Mouse (Mus musculus): ENCODE measurements around the gene Fam240a.
A peak's percentile ranks its signal among the peaks of the same experiment; 100 is the strongest.

The Fam240a gene

DNA sequence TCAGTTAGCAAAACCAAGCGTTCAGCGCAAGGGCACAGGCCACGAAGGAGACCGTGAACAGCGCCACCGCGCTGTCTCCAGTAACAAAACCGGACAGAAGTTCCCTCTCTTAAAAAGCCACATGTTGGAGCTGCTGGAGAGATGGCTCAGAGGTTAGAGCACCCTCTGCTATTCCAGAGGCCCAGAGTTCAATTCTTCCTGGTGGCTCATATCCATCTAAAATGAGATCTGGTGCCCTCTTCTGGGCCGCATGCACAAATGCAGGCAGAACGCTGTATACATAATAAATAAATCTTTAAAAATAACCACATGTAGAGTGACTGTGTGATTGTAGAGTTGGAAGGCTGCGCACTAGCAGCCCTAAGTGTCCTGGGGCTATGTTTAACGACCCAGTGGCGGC, 27.6 kb upstream of the Fam240a start:
- DNase-seq, result peak in 1 of 2 experiments; percentile 16

DNA sequence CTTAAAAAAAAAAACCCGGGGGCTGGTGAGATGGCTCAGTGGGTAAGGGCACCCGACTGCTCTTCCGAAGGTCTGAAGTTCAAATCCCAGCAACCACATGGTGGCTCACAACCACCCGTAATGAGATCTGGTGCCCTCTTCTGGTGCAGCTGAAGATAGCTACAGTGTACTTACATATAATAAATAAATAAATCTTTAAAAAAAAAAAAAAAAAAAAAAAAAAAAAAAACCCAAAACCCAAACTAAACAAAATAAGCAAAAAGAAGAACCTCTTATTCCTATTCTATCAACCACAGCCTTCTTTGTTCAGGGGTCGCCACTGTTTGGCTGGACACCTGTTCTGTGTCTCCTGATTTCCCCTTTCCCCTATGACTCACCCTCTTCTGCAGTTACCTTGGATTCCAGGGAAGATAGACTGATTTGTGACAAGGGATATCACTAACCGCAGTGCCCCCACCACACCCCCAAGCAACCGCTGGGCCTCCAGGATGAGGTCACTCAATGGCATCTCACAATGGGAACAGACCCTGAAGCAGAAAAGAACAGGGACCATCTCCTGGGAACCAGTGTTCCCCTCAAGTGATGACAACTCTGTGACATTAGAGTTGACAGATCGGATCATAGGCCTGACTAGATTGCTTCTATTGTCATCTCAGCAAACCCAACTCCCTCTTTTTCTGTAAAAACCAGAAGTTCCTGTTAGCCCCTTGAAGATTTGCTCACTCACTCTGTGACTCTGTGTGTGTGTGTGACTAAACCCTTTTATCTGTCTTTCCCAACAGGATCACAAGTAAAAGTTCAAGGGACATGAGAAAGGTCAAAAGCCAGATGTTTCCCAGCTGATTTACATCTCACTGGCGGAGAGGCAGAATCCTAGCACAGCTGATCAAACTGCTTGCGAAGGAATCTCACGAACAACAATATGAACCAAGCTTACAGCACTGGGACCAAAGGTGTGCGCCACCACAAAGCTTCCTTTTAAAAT, 21.1 kb upstream of the Fam240a start:
- no peak for DNase-seq

DNA sequence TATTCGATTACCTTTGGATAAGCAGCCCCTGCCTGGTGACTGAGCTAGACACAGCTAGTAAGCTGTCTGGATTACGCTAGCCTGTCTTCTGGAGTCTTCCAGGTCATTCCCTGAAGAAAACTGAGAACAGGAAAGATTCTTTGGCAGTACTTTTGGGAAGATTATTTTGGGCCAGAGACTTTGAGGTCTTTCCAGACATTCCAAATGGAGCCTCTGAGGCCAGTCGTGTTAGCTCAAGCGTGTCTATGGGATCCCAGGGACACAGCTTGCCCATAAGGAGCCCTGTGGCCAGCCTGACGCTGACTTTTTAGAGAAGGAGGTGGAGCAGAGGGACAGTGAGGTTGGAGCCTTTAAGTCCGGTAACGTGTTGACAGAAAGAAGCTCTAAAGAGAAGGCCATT, 19.3 kb upstream of the Fam240a start:
- DNase-seq, result no peak

DNA sequence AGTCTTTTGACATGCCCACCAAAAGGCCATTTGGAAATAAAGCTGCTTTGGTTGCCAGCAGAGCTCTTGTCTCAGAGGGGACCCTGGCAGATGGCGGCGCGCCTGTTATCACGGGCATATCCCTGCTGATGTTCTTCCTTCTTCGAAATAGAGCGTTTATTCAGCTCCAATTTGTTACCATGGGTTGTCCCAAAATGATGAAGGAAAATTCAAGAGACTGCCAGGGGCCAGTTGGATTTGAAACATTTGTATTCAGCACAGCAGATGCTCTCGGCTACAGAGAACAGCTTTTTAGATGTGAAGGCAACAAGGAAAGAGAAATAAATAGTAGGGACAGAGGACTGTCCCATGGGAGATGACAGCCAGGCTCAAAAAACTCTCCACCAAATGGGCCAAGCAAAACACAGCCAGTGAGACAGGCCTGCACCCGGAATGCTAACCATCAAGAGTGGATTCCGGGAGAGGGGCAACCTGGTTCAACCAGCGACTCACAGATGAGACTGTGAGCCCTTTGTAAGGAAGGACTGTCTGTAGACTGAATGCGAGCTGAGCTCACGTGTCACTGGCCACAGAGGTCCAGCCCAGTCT, 17.3 kb upstream of the Fam240a start:
- no peak for DNase-seq

DNA sequence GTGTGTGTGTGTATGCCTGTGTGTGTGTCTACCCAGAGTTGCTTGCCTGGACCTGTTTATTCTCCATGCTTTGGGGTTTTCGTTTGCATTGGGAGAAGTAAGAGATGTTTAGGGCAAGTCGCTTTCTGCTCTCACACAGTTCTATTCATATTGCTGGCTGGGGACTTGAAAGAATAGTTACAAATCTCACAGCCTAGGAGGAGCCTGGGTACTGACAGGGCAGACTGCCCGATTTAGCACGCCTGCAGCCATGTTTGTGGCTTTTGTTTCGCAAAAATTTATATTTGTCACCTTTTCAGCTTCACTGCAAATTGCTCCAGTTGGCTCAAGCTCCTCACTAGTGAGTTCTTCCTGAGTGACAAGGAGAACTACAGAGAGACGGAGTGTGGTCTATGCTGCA, 14.9 kb upstream of the Fam240a start:
- no peak for DNase-seq

DNA sequence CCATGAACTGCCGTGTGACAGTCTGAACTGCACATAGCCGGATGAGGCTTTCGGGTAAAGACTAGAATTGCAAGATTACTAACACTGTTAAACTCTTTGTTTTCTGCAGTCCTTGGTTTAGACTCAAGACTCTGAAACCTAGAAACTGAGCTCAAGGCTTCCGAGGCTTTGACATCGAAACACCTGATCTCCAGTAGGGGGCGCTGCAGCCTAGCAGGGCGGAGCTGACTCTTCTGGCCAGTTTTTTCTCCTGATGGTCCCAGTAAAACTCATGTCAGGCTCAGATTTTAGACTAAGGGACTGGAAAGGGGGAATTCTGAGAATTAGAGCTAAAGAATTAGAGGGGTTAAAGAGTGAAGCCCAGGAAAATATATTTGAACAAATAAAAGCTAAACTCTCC, 6.1 kb upstream of the Fam240a start:
- DNase-seq, result peak; percentile 73 to 83

DNA sequence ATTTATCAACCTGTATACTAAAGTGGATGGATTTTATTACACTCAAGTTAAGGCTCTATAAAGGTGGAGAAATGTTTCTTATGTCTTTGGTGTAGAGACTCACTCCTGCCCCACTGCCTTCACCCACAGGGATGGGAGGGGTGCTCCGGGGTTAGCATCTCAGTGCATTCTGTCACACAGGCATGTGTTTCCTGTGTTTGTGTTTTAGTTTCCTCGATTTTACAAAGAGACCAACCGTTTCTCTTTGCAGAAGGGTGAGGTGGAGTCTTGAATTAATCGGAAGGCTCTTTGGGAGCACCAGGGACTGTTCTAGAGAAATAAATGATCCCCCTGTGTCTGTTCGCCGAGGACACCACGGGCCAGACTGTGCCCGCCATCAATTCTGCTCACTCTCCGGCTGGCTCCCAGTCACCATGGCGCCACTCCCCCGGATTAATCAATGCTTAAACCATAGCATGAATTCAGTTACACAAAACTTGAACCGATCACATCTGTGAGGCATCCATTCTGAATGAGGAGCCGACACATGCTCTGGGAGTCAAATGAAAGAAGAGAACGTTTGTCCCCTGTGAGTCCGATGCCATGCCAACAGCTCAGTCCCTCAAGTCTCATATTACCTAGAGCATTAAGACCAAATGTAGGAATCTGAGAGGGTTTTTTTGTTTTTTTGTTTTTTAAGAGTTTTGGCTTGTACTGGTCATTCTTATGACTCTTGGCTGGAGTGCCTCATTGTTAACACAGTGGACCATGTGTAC, 4.2 kb upstream of the Fam240a start:
- peak; percentile 35 to 54 for DNase-seq

DNA sequence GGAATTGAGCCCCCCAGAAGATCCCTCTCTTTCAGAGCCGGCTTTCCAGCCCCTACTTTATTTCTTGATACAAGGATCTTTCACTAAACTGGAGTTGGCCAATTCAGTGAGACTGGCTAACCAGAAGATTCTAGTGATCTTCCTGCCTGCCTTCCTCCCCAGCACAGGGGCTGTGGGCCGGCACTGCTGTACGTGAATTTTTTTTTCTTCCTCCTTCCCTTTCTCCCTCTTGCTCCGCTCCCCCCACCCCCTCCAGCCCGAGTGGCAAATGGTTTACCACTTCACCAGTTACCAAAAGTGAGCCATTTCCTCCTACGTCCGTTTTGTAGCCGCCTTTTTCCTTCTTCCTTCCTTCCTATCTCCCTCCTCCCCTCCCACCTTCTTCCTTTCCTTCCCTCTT, 1.2 kb downstream of the Fam240a start:
- DNase-seq, result no peak

DNA sequence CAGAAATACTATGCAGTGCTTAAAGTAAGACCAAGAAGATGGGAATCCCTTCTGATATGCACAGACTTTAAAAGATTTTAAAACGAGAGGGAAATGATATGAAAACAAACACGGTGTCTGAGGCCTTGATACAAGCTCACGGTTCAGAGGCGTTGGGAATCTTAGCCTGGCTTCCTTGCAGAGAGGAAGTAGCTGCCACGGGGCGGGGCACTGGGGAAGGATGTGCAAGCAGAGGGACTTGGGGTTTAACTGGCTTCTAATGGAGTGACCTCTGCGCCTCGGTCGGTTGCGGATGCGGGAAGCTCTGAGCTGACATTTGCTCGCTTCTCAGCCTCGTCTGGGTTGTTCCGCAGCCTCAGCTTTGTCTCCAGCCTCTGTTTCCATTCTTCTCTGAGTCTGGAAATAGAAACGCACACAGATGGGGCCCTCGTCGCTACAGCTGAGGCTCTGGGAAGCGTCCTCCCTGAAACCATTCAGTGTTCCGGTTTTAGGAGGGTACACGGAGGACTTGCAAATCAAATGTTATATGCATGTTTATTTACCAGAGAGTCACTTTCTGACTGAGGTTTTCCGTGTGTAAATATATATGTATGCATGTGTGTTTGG, 1.9 kb downstream of the Fam240a start:
- DNase-seq, result no peak

DNA sequence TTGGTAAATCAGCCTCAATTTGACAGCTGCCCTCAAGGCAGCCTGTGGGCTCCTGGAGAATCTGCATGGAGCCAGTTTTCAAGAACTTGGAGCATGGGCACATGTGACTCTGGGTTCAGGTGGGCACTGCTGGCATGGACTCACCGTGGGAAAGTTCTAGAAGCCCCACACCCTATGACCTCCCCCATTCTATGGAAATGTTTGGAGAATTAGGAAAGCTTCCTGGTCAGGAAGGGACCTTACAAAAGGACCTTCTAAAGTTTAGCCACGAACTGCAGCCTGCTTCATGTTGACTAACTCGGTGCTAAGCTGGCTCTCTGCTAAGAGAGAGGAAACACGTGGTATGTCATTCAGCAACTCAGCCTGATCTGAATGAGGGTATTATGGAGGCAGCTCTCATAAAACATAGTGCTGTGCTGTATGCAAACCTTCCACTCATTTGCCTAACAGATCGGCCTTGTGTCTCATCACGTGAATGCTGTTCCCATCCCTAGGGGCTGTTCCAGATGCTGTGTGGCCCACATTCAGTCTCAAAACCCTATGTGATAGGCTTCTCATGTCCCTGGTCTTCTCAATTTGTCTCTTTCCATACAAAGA, 7.2 kb downstream of the Fam240a start:
- DNase-seq, result no peak

DNA sequence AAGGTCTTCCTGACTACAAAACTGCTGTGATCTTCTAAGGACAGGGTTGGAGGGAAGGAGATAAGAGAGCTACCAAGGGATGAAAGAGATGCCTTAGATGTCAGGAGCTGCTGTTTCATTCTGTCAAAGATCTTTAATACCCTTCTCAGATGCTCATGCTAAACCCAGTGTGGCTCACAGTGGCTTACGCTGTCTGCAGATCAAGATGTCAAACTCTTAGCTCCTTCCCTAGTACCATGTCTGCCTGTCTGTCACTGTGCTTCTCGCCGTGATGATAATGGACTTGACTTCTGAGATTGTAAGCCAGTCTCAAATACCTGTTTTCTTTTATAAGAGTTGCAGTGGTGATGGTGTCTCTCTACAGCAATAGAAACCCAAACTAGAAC, 8.0 kb downstream of the Fam240a start:
- no peak for DNase-seq

DNA sequence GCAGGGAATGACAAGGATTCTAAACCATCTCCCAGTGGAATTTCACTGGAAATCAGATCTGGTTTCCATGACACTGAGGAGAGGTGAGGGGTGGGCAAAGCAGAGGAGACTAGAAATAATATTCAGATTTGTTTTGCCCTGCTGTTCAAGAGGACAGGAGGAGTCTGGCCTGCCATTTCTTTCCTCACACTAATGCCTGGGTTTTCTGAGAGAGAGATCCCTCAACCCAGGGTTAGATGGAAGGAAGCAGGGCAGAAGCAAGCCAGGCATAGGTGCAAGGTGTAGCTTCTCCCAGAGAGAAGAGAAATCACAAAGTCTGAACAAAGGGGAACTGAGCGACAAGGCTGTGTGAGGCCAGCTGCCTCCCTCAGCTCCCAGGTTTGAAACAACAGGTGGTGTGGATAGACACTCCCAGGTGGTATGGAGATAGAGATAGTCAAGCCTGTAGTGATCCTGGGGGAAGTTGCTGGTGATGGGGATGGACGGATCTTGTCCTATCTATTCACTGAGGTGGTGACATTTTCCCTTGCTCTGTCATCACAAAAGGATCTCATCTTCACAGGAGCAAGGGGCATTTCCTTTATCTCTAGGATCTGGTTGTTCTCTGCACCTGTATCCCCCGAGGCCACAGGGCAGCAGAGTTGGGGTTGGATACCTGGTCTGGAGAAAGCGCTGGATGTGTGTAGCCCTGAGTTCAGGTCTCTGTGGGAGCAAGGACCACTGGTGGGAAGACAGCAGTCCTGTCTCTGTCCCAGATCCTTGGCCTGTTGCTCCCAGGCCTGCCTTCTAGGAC, 8.6 kb downstream of the Fam240a start:
- DNase-seq, result no peak

DNA sequence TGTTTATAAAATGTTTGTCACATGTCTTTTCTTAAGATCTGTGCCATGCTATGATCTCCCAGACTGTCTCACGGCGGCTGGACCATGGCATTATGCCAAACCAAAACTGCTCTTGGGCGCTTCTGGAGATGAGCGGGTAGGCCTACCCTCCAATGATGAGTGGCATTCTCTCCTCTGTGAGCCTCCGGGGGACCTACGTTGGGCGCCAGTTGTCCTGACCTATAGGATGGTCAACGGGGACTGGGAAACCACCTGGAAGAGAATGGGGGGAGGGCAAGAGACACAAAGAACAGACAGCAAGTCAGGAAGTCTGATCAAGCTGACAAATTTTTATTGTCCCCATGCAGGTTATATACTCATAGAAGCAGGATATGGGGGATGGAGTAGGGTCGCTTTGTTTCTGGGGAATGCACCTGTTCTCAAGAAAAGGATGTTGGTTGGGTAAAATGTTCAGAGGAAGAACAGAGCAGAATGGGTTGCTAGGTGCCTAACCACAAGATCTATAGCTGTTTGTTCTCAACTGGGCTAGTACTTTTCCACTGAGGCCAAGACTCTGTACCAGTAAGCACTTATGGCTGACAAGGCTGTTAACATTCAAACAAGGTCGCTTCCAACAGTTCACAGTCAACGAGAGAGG, 9.3 kb downstream of the Fam240a start:
- DNase-seq, result no peak

DNA sequence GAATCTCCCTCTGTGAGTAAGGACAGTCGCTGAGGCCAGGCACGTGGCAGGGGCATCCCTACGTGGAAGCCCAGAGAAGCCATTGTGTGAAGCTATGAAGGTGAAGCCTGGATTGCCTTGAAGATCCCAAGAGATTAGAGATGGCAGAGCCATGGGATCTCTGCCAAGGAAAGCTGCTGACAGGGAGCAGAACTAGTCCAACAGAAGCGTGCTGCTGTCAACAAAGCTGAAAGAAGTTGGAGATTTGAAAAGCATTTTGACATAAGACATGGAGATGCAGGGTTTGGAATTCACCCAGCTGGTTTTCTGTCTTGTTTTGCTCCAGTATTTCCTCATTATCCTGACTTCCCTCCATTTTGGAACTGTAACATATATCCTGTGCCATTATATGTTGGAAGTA, 14.4 kb downstream of the Fam240a start:
- no peak for DNase-seq

DNA sequence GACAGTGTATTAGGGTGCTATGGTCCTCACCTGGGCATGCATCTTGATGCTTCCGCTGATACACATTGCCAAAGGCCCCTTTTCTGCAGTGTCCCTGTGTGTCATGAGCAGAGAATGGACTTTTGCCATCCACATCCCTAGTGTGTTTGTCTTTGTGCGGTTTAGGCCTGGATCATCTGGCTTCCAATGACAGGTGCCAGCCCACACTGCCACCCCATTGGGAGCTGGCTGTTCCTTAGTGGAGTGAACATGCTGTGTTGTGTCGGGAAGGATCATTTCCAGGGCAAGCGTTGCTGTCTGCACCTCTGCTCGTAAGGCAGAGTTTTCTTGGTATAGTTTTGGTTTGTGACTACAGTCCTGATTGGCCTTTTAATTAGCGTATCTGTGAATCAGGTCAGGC, 15.5 kb downstream of the Fam240a start:
- no peak for DNase-seq

DNA sequence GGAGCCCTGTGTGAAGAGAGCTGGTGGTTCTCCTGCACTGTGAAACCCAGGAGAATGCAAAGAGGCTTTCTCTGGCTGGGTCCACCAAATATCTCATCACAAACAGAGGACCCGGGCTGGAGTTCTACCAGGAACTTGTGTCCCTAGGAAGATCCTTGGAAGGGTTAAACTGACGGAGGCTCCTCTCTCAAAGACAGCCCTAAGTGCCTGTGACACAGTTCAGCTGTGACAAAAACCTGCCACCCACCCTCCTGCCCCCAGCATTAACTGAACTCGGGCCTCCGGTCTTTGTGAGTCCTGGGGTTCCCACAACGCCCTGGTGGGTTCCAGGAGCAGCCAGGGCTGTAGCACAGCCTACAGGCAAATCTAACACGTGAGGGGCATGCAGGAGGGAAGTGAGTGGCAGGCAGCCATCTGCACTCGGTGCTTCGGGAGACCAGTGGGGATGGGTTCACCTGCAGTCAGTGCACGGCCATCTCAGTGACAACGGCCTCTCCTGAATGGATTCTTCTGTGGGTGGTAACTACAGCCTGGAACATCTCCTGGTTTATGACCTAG, 17.1 kb downstream of the Fam240a start:
- DNase-seq, result peak in 1 of 2 experiments; percentile 23

DNA sequence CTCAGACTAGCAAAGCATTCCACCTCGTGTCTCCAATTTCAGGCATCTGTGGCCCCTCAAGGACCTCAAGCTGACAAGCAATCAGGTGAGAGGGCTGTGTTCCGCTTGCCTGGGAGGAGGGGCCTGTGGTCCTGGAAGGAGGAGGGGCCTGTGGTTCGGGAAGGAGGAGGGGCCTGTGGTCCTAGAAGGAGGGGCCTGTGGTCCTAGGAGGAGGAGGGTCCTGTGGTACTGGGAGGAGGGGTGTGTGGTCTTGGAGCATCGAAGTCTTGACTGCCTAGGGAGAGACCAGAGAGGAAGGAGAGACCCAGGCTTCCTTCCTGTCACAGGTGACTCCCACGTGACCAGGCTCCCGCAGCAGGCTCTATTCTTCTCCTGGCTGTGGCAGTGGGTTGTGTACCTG, 20.1 kb downstream of the Fam240a start:
- peak in 1 of 2 experiments; percentile 36 for DNase-seq

DNA sequence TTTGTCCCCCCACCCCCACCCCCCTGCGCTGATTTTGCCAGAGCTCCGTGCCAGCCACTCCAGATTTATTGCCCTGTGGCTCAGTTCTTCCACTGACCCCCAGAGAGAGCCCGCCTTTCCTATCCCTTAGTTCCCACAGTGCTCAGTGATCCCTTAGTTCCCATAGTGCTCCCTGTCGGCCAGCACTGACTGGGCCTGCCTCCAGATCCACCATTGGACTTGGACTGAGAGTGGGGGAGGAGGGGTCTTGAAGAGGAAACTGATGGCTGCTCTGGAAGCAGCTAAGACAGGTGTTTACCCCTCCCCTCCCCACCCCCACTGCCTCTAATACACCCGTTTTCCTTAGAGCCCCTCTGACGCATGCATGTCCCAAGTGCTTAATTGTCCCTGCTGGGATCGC, 20.7 kb downstream of the Fam240a start:
- DNase-seq, result no peak

DNA sequence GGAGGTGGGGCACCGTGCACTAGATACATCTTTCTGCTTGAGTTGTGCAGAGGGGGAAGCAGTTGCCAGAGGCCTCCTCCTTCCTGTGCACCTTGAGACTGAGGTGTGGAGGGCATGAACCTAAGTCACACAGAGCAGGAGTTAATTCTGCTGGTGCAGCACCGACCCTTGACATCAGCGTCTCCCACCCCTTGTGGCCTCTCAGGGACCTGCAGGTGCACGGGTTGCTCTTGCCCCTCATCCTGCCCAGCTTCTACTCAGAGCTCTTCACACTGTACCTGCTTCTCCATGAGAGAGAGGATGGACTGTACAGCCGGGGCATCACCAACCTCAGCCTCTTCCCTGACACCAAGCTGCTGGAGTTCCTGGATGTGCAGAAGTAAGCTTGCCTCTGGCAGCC, 21.2 kb downstream of the Fam240a start:
- no peak for DNase-seq

DNA sequence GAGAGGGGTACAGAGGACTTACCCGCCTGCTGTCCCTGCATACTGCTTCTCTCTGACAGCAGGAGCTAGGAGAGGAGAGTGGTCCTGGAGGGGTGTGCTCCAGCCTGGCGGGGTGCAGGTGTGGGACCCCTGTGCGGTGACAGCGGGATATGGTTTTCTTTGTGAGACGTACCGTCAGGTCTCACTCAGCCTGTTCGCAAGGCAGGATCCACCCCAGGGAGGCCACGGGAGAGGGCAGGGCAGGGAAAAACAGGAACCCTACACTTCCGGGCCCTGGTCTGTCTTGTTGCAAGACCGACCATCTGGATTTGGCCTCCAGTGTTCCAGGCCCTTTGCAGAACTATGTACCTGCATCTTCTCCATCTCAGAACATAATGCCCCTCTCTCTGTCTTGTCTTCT, 23.2 kb downstream of the Fam240a start:
- no peak for DNase-seq

DNA sequence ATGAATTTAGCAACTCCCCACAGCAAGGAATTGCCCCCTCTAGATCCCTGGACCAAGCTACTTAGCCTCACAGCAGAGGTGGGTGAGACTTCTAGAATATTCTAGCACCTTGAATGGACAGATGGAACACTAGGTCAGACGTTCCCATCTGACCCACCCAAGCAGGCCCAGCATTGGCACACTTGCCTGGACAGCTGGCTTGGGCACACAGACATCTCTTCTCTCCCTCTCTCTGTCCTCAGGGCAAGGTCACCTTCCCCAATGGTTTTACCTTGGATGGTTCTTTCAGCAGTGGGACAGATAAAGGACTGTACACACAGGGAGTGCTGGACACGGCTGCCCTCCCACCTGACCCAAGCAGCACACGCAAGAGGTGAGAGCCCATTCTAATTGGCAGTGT, 24.1 kb downstream of the Fam240a start:
- no peak for DNase-seq
